Mouse (Mus musculus) kidney, postnatal 0 days (tissue): Measurements from ENCODE around the gene Wars2. TPM values are rescaled to one million over a fixed set of nuclear protein-coding genes. Genes with fewer than 3 reads are reported as not detected.

Experiments
- ATAC-seq: fragments of 200-750 bp; cut with Nextera tagmentation; replicated peaks from 2 replicates; pipeline ENCODE4 v1.8.0; 2017; ENCODE audit warnings: low read depth, moderate number of reproducible peaks, moderate TSS enrichment, moderate library complexity; ENCODE audit not compliant: low FRiP score
- DNase-seq: peaks from one replicate; pipeline ENCODE4 v3.0.0-alpha.2; 2016; ENCODE audit warnings: low spot score
- H3K27ac ChIP-seq: fragments of 300-500 bp; sonication (generic); 2 replicates; pipeline ENCODE4 v1.5.1; 2014; ENCODE audit warnings: mild to moderate bottlenecking
- H3K27me3 ChIP-seq: fragments of 300-500 bp; sonication (generic); 2 replicates; pipeline ENCODE4 v1.6.1; 2014; ENCODE audit warnings: low read length, mixed read lengths; ENCODE audit not compliant: insufficient read depth
- H3K36me3 ChIP-seq: fragments of 300-500 bp; sonication (generic); 2 replicates; pipeline ENCODE4 v1.6.1; 2014; ENCODE audit warnings: low read length, mixed read lengths; ENCODE audit not compliant: insufficient read depth
- H3K4me1 ChIP-seq: fragments of 300-500 bp; sonication (generic); replicated peaks from 2 replicates; pipeline ENCODE4 v1.6.1; 2014; ENCODE audit warnings: antibody characterized with exemption, low read length, mixed read lengths; ENCODE audit not compliant: insufficient read depth
- H3K4me2 ChIP-seq: fragments of 300-500 bp; sonication (generic); 2 replicates; pipeline ENCODE4 v1.6.1; 2014; ENCODE audit warnings: mild to moderate bottlenecking, low read length, moderate library complexity, mixed read lengths
- H3K4me3 ChIP-seq: fragments of 300-500 bp; sonication (generic); replicated peaks from 2 replicates; pipeline ENCODE4 v1.5.1; 2014; ENCODE audit warnings: low read depth, low read length
- H3K9ac ChIP-seq: fragments of 300-500 bp; sonication (generic); 2 replicates; pipeline ENCODE4 v1.6.1; 2014; ENCODE audit warnings: low read depth, low read length
- H3K9me3 ChIP-seq: fragments of 300-500 bp; sonication (generic); replicated peaks from 2 replicates; pipeline ENCODE4 v1.6.1; 2016; ENCODE audit warnings: low read length, inconsistent platforms, mixed read lengths
- CTCF ChIP-seq: IDR thresholded peaks from 2 replicates; pipeline ENCODE4 v1.5.1; 2016; ENCODE audit warnings: antibody characterized with exemption, low read depth, mild to moderate bottlenecking, moderate library complexity
- WGBS: fragments of 180-500 bp; shearing (Covaris S2); extraction: QIAGEN DNeasy Blood & Tissue Kit; methylation state at CpG from one replicate; pipeline ENCODE4 v1.1.7; 2014; 5-methylcytosine and 5-hydroxymethylcytosine counted together
- microRNA-seq: library from miRNA; unstranded; fragments of <30 nt; microRNA quantifications from one replicate; pipeline ENCODE4, GENCODE M21; 2016
- polyA plus RNA-seq: library from polyadenylated mRNA; unstranded; fragments of >200 nt; fragmentation: Nextera tagmentation; extraction: Ambion mirVana; gene quantifications from 2 replicates; pipeline ENCODE4 v1.2.1, GENCODE M21; 2015

Wars2 gene
- polyA plus RNA-seq, 1 experiment from 2014 or later: 6.4 TPM

DNA sequence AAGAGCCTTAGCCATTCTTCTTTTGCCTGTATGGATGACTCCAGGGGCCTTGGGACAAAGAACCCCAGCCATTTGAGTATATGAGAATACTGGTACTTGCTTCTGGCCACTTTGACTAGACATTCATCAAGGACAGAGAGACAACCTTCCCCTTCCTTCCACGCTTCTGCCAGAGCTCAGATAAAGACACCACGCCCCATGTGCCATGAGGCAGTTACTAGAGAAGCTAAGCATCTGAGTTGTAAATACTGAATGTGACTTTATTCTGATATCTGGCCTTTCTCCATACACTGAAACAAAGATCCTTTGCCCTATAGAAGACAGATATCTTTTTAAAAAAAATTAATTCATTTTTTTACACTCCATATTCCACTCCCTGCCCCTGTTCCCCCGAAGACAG lies 138.8 kb downstream of the Wars2 start:
- Histone ChIP-seq H3K4me2 (no peak overlapping the region), H3K4me1 (no peaks in the 10 kb centered on the region), H3K27me3 (no peaks in the 10 kb centered on the region), H3K4me3 (no peak overlapping the region), H3K27ac (no peak overlapping the region), H3K9me3 (no peaks in the 10 kb centered on the region), H3K36me3 (no peaks in the 10 kb centered on the region), H3K9ac (no peak overlapping the region)
- ATAC-seq: no peak
- WGBS: 76% methylated on average over 3 of the region's 3 CpGs
- DNase-seq: no peak
- TF ChIP-seq CTCF: no peak

DNA sequence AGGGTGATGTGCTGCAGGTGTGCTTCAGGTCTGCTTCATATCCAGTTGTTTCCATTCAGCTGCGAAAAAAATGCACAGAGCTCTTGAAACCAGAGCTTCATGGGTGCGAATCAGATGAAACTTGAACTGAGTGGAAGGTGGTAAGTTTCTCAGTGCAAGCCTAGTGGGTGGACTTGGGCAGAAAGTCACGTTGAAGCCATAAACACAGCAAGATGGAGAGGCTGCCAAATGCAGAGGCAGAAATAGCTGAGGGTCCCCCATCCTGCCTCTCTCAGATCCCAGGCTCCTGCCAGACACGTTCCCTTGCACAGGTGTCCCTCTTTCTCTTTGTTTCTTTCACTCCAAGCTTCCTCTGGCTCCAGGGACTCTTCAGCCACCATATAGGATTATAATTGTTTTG lies 140.6 kb downstream of the Wars2 start:
- Histone ChIP-seq H3K4me3 (no peak overlapping the region), H3K9me3 (no peaks in the 10 kb centered on the region), H3K27ac (no peak overlapping the region), H3K27me3 (no peaks in the 10 kb centered on the region), H3K4me2 (no peak overlapping the region), H3K36me3 (no peaks in the 10 kb centered on the region), H3K4me1 (no peaks in the 10 kb centered on the region), H3K9ac (no peak overlapping the region)
- WGBS: 24% methylated on average over 4 of the region's 4 CpGs
- DNase-seq (no peak), ATAC-seq (no peak)
- TF ChIP-seq CTCF: no peak

DNA sequence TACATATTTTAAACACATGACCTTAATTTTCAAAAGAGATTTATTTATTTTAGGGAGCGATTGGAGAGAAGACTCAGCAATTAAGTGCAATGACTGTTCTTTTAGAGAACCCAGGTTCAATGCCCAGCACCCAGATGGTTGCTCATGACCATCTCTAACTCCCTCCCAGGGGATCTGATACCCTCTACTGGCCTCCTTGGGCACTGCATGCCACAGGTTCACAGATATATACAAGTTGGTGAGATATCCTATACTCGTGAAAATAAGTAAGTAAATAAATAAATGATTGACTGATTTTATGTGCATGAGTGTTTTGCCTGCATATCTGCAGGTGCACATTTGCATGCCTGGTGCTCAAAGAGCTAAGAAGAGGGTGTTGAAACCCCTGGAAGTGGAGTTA lies 147.4 kb downstream of the Wars2 start:
- 44% methylated on average over 2 of the region's 2 CpGs for WGBS
- no peaks in the 10 kb centered on the region for H3K36me3 ChIP-seq
- no peak overlapping the region for H3K9ac ChIP-seq
- no peaks in the 10 kb centered on the region for H3K4me1 ChIP-seq
- no peak for ATAC-seq
- no peaks in the 10 kb centered on the region for H3K27me3 ChIP-seq
- no peak for DNase-seq
- no peak overlapping the region for H3K27ac ChIP-seq
- H3K4me2 ChIP-seq: no peak overlapping the region
- no peak overlapping the region for H3K4me3 ChIP-seq
- H3K9me3 ChIP-seq: no peaks in the 10 kb centered on the region
- TF ChIP-seq CTCF: peak; percentile 50; the same call in 1 of the 2 replicates

Small RNA genes within 50 kb of the gene (microRNA-seq; reads per million reads assigned to microRNA genes)
- not detected for gene Mir6481

Other genes starting within 250 kb of the Wars2 start
- 134 and 139 TPM in 2 replicates for gene Hao2, start 247.8 kb upstream of the Wars2 start, polyA plus RNA-seq
- gene Tbx15, start 99.3 kb downstream of the Wars2 start, polyA plus RNA-seq: 0.05 TPM in 1 of 2 replicates, not detected in the other